Mouse (Mus musculus) right cerebral cortex, adult 18-20 months (tissue): ENCODE measurements around the gene Krtap28-13.

Source experiments
- DNase-seq: peaks from one replicate; pipeline ENCODE4 v3.0.0; 2022; ENCODE audit warnings: mixed read lengths

The Krtap28-13 gene

DNA sequence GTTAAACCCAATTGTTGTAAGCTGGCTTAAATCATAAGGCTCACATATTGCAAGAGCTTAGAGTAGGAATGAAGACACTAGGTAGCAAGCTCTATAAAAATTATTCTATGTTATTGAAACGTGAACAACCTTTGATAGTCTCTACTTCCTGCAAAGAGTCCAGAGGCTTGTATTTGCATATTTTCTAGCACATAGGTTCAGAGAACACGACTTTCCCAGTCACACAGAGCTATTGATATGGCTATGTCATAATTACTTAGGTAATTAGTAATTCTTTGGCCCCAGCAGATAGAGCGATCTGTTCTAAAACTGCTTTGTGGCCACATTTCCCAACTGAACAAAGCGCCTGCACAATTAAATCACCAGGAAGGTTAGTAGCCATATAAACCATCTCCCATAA is 36.2 kb downstream of the Krtap28-13 start:
- no peak for DNase-seq

DNA sequence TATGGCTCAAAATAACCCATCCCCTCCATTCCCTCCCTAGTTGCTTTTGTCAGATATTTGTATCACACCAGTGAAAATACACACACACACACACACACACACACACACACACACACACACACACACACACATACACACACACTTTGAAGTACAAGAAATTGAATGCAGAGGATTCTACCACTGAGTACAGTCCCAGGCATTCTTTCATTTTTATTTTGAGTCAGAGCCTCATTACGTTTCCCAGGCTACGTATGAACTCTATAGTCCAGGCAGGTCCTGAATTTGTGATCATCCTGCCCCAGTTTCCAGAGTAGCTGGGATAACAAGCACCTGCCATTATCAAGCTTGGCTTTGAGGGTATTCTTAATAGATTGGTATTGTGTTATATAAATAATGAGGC is 38.4 kb downstream of the Krtap28-13 start:
- no peak for DNase-seq

DNA sequence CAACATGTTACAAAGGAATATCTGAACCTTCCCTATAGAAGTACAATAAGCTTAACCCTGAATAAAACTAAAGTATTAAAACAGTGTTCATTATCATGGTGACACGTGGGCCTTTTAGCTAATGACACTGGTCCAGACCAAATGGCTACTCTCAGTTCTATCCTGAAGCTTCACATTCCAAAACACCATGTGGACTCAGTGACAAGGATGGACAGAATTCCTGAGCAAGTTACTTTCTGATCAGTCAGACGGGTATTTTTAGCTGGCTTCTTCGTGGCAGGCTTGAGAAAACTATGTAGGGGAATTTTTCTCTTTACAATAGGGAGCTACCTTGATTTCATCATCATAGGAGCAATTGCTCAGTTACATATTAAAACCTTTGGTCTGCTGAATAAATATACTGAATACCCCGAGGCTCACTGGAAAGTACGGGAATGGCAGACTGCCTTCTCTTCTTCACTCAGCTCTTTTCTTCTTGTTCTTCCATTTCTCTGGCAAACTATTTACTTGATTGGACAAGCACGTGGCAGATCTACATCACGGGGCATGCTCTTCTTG is 38.9 kb downstream of the Krtap28-13 start:
- DNase-seq: no peak

DNA sequence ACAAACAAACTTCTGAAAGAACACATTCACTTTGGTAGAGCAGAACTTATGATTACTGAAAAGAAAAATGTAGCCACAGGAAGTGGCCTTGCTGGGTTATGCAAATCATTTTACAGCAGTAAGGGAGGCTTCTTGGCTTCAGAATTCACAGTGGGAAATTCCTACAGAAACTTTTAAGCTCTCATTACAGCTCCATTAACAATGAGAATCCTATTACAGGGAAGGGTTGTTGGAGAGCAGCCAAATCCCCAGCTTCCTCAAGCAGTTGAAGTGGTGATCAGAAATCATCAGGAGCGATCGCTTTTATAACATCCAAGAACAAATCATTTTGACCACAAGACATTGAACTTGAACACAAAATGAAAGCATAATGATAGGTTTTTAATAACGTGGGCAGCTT is 41.2 kb downstream of the Krtap28-13 start:
- DNase-seq: no peak

DNA sequence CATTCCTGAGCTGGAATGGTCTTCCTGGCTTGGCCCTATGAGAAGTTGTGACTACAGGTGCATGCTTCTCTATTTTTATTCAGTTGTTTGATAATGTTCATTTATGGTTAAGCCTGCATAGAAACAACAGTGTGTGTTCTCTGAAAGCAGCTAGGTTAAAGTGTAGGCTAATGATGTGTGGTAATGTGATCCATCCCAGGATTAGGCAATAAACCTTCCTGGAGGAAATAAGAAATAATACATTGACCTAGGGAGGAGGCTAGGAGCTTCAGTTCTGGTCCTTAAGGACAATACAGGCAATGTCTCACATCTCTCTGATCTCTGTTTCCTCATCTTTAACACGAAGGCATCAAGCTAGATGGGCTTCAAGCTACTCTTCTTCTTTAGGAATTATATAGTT is 44.7 kb downstream of the Krtap28-13 start:
- no peak for DNase-seq

DNA sequence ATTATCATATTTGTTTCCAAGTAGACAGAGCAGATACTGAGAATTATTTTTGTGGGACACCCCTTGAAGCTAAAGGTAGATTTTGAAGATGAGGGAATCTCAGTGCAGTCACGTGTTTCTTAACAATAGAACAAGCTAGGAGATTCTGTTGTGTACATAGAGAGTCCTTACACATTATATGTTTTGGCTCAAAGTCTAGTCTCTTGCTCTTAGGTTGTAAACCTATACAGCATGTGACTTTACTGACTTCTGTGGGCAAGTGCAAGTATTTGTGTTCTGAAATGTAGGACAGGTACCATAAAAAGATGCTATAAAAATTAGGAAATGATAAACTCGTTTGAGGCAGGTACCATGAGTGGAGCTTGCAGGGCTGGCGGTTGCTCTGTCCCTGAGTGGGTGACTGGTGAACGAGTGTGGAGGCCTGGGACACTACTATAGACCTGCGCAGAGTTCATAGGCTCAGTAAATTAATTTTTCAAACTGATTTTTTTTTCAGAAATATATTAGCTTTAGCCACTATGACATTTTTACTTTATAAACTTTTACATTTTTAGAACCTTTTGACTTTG is 46.8 kb downstream of the Krtap28-13 start:
- DNase-seq: no peak

DNA sequence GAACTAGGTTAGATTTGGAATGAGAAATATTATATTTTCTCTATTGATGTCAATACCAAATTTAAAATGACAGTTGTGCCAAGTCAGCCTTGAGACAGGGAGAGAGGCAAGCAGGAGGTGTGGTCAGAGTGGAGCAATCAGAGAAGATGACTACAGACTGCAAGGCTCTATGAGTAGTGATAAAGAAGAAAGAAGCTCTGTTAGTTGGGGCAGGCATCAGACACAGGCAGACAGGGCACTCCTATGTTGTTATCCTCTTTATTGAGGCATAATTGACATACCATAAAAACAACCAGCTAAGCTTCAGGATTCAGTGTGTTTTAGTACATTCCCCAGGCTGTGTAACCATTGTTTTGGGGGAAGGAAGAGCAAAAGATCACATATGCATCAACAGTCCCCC is 50.3 kb downstream of the Krtap28-13 start:
- DNase-seq: no peak
